Mouse (Mus musculus): ENCODE results near the gene Tmem150a. TPM values are rescaled to one million over a fixed set of nuclear protein-coding genes. Genes with fewer than 3 reads are reported as not detected.
A peak's percentile ranks its signal among the peaks of the same experiment; 100 is the strongest.

Gene Tmem150a
- total RNA-seq (2022) = 10 to 100 TPM; 10.9 to 13.4 (median 11.4) TPM

GRCm38 (mm10) chr6:72355066-72355911 is at the start of gene Tmem150a:
Gene Tmem150a (plus strand): TSS chr6:72355447.
- DNase-seq (ENCODE audit: low spot score in 2 of 2) = peak; percentile 73 to 74

GRCm38 (mm10) chr6:72312198-72312597 is 43.0 kb upstream of the Tmem150a start:
- DNase-seq (ENCODE audit: low spot score in 2 of 2) = no peak

GRCm38 (mm10) chr6:72313124-72313867 is 42.0 kb upstream of the Tmem150a start:
- no peak for DNase-seq (ENCODE audit: low spot score in 2 of 2)

GRCm38 (mm10) chr6:72315384-72315783 is 39.9 kb upstream of the Tmem150a start:
- no peak for DNase-seq (ENCODE audit: low spot score in 2 of 2)

GRCm38 (mm10) chr6:72316044-72316443 is 39.2 kb upstream of the Tmem150a start:
- no peak for DNase-seq (ENCODE audit: low spot score in 2 of 2)

GRCm38 (mm10) chr6:72318440-72318839 is 36.8 kb upstream of the Tmem150a start:
- no peak for DNase-seq (ENCODE audit: low spot score in 2 of 2)

GRCm38 (mm10) chr6:72319019-72319418 is 36.2 kb upstream of the Tmem150a start:
- peak; percentile 21 to 70 for DNase-seq (ENCODE audit: low spot score in 2 of 2)

- no peak for DNase-seq (ENCODE audit: low spot score in 2 of 2)
Observed at GRCm38 (mm10) chr6:72322936-72323335, 32.3 kb upstream of the Tmem150a start.

GRCm38 (mm10) chr6:72323786-72324508 is 31.3 kb upstream of the Tmem150a start:
- DNase-seq (ENCODE audit: low spot score in 2 of 2) = no peak

- DNase-seq (ENCODE audit: low spot score in 2 of 2) = peak in 1 of 2 experiments; percentile 42
Observed at GRCm38 (mm10) chr6:72326274-72326673, 29.0 kb upstream of the Tmem150a start.

GRCm38 (mm10) chr6:72329019-72329418 is 26.2 kb upstream of the Tmem150a start:
- DNase-seq (ENCODE audit: low spot score in 2 of 2) = no peak

- DNase-seq (ENCODE audit: low spot score in 2 of 2) = no peak
Observed at GRCm38 (mm10) chr6:72330133-72330532, 25.1 kb upstream of the Tmem150a start.

GRCm38 (mm10) chr6:72333111-72333510 is 22.1 kb upstream of the Tmem150a start:
- DNase-seq (ENCODE audit: low spot score in 2 of 2) = no peak

- no peak for DNase-seq (ENCODE audit: low spot score in 2 of 2)
Observed at GRCm38 (mm10) chr6:72340481-72340880, 14.8 kb upstream of the Tmem150a start.

GRCm38 (mm10) chr6:72344396-72345073 is 10.7 kb upstream of the Tmem150a start:
- DNase-seq (ENCODE audit: low spot score in 2 of 2) = no peak

- peak; percentile 92 to 96 for DNase-seq (ENCODE audit: low spot score in 2 of 2)
Observed at GRCm38 (mm10) chr6:72345074-72345567, 10.1 kb upstream of the Tmem150a start, which contains the start of gene Usp39. Gene Usp39 (minus strand): TSS chr6:72345184.

- DNase-seq (ENCODE audit: low spot score in 2 of 2) = no peak
Observed at GRCm38 (mm10) chr6:72345633-72346032, 9.6 kb upstream of the Tmem150a start.

GRCm38 (mm10) chr6:72346261-72346660 is 9.0 kb upstream of the Tmem150a start:
- DNase-seq (ENCODE audit: low spot score in 2 of 2) = no peak

GRCm38 (mm10) chr6:72347166-72347941 is 7.9 kb upstream of the Tmem150a start, which contains the start of gene 0610030E20Rik:
Gene 0610030E20Rik (plus strand): TSS chr6:72347317.
- DNase-seq (ENCODE audit: low spot score in 2 of 2) = peak in 1 of 2 experiments; percentile 76

GRCm38 (mm10) chr6:72348411-72348810 is 6.8 kb upstream of the Tmem150a start:
- DNase-seq (ENCODE audit: low spot score in 2 of 2) = no peak

All from layer of hippocampus, adult 8-10 months (tissue).